Mouse (Mus musculus) spleen, postnatal 0 days (tissue): ENCODE measurements around the gene Gm17604. TPM values are rescaled to one million over a fixed set of nuclear protein-coding genes. Genes with fewer than 3 reads are reported as not detected.

Experiments used
- polyA plus RNA-seq: library from polyadenylated mRNA; unstranded; fragments of >200 nt; fragmentation: Nextera tagmentation; extraction: Ambion mirVana; gene quantifications from 2 replicates; pipeline ENCODE4 v1.2.1, GENCODE M21; 2015

Gene Gm17604
- not detected in 2 replicates for polyA plus RNA-seq

DNA sequence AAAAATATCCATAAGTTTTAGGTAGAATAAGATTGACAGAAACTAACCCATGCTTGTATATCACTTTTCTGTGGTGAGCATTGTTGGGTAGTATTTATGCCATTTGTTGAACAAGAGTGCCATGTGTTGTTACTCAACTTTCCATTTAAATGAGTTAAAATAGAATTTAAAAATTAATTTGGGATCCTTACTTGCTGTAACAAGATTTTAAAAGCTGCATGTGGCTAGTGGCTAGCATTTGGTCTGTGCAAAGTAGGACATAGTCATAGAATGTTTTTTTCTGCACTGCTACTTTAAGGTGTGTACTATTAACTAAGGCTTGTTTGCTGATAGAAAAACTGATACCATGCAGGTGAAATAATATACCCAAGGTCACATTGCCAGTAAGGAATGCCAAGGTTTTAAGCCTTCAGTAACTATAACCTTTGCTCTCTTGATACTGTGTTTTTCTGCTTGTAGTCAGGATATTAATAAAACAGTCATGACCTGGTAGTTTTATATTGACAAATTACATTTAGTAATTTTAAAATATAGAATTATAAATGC is at the start of gene Gm17604:
Gene Gm17604, minus strand, starts transcription at position 51 of the 546 bp plus-strand sequence.

GRCm38 (mm10) chrX:164980193-164980775 is 24.3 kb downstream of the Gm17604 start, which contains the start of the genes Mospd2 and Fancb:
Mospd2 (minus strand) TSS chrX:164980375.
Fancb (plus strand) TSS chrX:164980592.

Other genes with a start within 250 kb of the Gm17604 start
- gene Mospd2, start 24.5 kb downstream of the Gm17604 start, polyA plus RNA-seq, result 8.1 and 11.1 TPM in 2 replicates
- 4.3 and 4.6 TPM in 2 replicates for gene Fancb, start 24.2 kb downstream of the Gm17604 start, polyA plus RNA-seq